Mouse (Mus musculus) ES-Bruce4 (cell line): Measurements from ENCODE around the gene Gm17521. TPM values are rescaled to one million over a fixed set of nuclear protein-coding genes. Genes with fewer than 3 reads are reported as not detected.
"Not testable (repeated sequence)": the region's sequence is repeated elsewhere in the genome, so short reads cannot be mapped to it uniquely, and the experiment has no call there.

Experiments used
- H3K27ac ChIP-seq: 2 replicates; pipeline ENCODE4 v1.5.1; 2012; ENCODE audit warnings: low read length, inconsistent platforms; ENCODE audit not compliant: insufficient read depth
- H3K27me3 ChIP-seq: 2 replicates; pipeline ENCODE4 v1.6.1; 2012; ENCODE audit warnings: mild to moderate bottlenecking, low read length, inconsistent platforms; ENCODE audit not compliant: control insufficient read depth, poor library complexity, insufficient read depth, severe bottlenecking
- H3K36me3 ChIP-seq: 2 replicates; pipeline ENCODE4 v1.6.1; 2012; ENCODE audit warnings: inconsistent platforms, mild to moderate bottlenecking, low read length, moderate library complexity; ENCODE audit not compliant: control insufficient read depth, poor library complexity, insufficient read depth, severe bottlenecking
- H3K4me1 ChIP-seq: one replicate; pipeline ENCODE4 v1.8.1; 2011; ENCODE audit warnings: low read length; ENCODE audit not compliant: control insufficient read depth, insufficient read depth
- H3K4me3 ChIP-seq: 2 replicates; pipeline ENCODE4 v1.5.1; 2011; ENCODE audit warnings: low read depth, mild to moderate bottlenecking, low read length
- H3K9ac ChIP-seq: 2 replicates; pipeline ENCODE4 v1.6.1; 2012; ENCODE audit warnings: low read depth, mild to moderate bottlenecking, inconsistent platforms; ENCODE audit not compliant: poor library complexity, severe bottlenecking
- H3K9me3 ChIP-seq: replicated peaks from 2 replicates; pipeline ENCODE4 v1.6.1; 2012; ENCODE audit warnings: mild to moderate bottlenecking, low read length, inconsistent platforms; ENCODE audit not compliant: control insufficient read depth, poor library complexity, insufficient read depth, severe bottlenecking
- CTCF ChIP-seq: IDR thresholded peaks from one replicate; pipeline ENCODE4 v1.8.1; 2011; ENCODE audit warnings: low read depth, low read length
- EP300 ChIP-seq: IDR thresholded peaks from 2 replicates; pipeline ENCODE4 v1.6.1; 2011; ENCODE audit warnings: low read depth, low read length; ENCODE audit not compliant: insufficient read depth
- POLR2A ChIP-seq: IDR thresholded peaks from one replicate; pipeline ENCODE4 v1.8.1; 2011; ENCODE audit warnings: low read length; ENCODE audit not compliant: insufficient read depth
- polyA plus RNA-seq: library from polyadenylated mRNA; stranded (reverse); fragments of >200 nt; gene quantifications from 2 replicates; pipeline ENCODE4 v1.2.4, GENCODE M21; 2011; ENCODE audit warnings: low read depth; ENCODE audit not compliant: missing spikeins, insufficient read depth, insufficient read length

Gene Gm17521
- polyA plus RNA-seq = not detected in 2 replicates

GRCm38 (mm10) chrX:123029569-123029968, at the start of gene Gm17521:
Gene Gm17521, minus strand, starts transcription at chrX:123029669.
- H3K4me1 ChIP-seq, H3K4me3 ChIP-seq, H3K9ac ChIP-seq, H3K27ac ChIP-seq, H3K9me3 ChIP-seq, H3K27me3 ChIP-seq, H3K36me3 ChIP-seq: not testable (repeated sequence)

DNA sequence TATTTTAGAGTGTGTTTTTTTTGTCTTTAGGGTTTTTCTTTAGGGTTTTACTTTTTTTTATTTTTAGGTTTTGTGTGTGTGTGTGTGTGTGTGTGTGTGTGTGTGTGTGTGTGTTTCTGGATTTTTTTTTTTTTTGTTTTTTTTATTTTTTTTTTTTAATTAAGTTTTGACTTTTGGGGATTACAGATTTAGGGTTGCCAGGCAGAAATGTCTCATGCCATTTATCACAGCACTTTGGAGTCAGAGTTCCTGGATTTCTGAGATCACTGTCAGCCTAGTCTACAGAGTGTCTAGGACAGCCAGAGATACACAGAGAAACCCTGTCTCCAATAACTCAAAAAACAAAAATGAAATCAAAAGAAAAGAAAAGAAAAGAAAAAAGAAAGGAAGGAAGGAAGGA, 14.5 kb upstream of the Gm17521 start:
- Histone ChIP-seq H3K9me3 (no peaks in the 10 kb centered on the region), H3K4me3 (no peak overlapping the region), H3K27ac (no peak overlapping the region), H3K4me1 (no peaks in the 10 kb centered on the region), H3K9ac (no peak overlapping the region), H3K27me3 (no peaks in the 10 kb centered on the region), H3K36me3 (no peaks in the 10 kb centered on the region)
- TF ChIP-seq CTCF (no peak), POLR2A (no peak), EP300 (no peak)

DNA sequence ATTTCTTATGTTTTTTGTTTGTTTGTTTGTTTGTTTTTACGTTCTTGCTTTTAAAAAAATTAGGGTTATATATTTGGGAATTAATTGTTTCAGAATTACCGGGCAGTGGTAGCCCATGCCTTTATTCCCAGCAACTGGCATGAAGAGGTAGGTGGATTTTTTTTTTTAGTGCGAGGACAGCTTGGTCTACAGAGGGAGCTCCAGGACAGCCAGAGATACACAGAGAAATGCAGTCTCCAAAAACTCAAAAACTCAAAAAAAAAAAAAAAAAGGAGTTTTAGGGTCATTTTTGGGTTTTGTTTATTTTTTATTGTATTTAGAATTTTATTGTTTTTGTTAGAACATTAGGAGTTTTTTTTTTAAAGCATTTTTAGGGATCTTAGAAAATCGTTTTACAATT, 14.0 kb upstream of the Gm17521 start:
- H3K4me1 ChIP-seq = no peaks in the 10 kb centered on the region
- H3K9me3 ChIP-seq = no peaks in the 10 kb centered on the region
- H3K36me3 ChIP-seq = no peaks in the 10 kb centered on the region
- H3K27me3 ChIP-seq = no peaks in the 10 kb centered on the region
- H3K4me3 ChIP-seq = no peak overlapping the region
- H3K27ac ChIP-seq = no peak overlapping the region
- TF ChIP-seq EP300 = no peak
- no peak for TF ChIP-seq CTCF
- no peak for TF ChIP-seq POLR2A
- no peak overlapping the region for H3K9ac ChIP-seq

Other genes with a start within 250 kb of the Gm17521 start
- gene Cldn34c1, start 73.8 kb upstream of the Gm17521 start, polyA plus RNA-seq = 4.4 TPM in 2 replicates
- gene Srsx, start 192.8 kb upstream of the Gm17521 start, polyA plus RNA-seq = not detected in 2 replicates
- gene Gm17577, start 217.2 kb upstream of the Gm17521 start, polyA plus RNA-seq = not detected in 2 replicates